Mouse (Mus musculus) lung, postnatal 0 days (tissue): Measurements from ENCODE around the gene Ankrd6. TPM values are rescaled to one million over a fixed set of nuclear protein-coding genes. Genes with fewer than 3 reads are reported as not detected.

Experiments used
- ATAC-seq: fragments of 200-750 bp; cut with Nextera tagmentation; 2 replicates; pipeline ENCODE4 v1.8.0; 2017; ENCODE audit warnings: moderate library complexity
- DNase-seq: peaks from one replicate; pipeline ENCODE4 v3.0.0-alpha.2; 2016; ENCODE audit warnings: low spot score
- H3K27ac ChIP-seq: fragments of 300-500 bp; sonication (generic); 2 replicates; pipeline ENCODE4 v1.5.1; 2014; ENCODE audit warnings: antibody characterized with exemption, mild to moderate bottlenecking, low read length, mixed read lengths
- H3K27me3 ChIP-seq: fragments of 300-500 bp; sonication (generic); replicated peaks from 2 replicates; pipeline ENCODE4 v1.6.1; 2014; ENCODE audit warnings: low read length, mixed read lengths; ENCODE audit not compliant: insufficient read depth
- H3K36me3 ChIP-seq: fragments of 300-500 bp; sonication (generic); 2 replicates; pipeline ENCODE4 v1.6.1; 2014; ENCODE audit warnings: low read length, mixed read lengths; ENCODE audit not compliant: insufficient read depth
- H3K4me1 ChIP-seq: fragments of 300-500 bp; sonication (generic); 2 replicates; pipeline ENCODE4 v1.6.1; 2014; ENCODE audit warnings: antibody characterized with exemption, low read depth, low read length, mixed read lengths; ENCODE audit not compliant: insufficient read depth
- H3K4me2 ChIP-seq: fragments of 300-500 bp; sonication (generic); replicated peaks from 2 replicates; pipeline ENCODE4 v1.6.1; 2014; ENCODE audit warnings: low read depth, mild to moderate bottlenecking, low read length, moderate library complexity, mixed read lengths
- H3K4me3 ChIP-seq: fragments of 300-500 bp; sonication (generic); 2 replicates; pipeline ENCODE4 v1.5.1; 2014; ENCODE audit warnings: low read depth, low read length
- H3K9ac ChIP-seq: fragments of 300-500 bp; sonication (generic); replicated peaks from 2 replicates; pipeline ENCODE4 v1.6.1; 2014; ENCODE audit warnings: low read depth, mild to moderate bottlenecking
- H3K9me3 ChIP-seq: fragments of 300-500 bp; sonication (generic); 2 replicates; pipeline ENCODE4 v1.6.1; 2016; ENCODE audit warnings: low read length, mixed read lengths
- CTCF ChIP-seq: IDR thresholded peaks from 2 replicates; pipeline ENCODE4 v1.5.1; 2016; ENCODE audit warnings: antibody characterized with exemption, mild to moderate bottlenecking
- EP300 ChIP-seq: IDR thresholded peaks from 2 replicates; pipeline ENCODE4 v1.6.1; 2016; ENCODE audit warnings: antibody characterized with exemption, mild to moderate bottlenecking, control low read depth
- WGBS: fragments of 180-500 bp; shearing (Covaris S2); extraction: QIAGEN DNeasy Blood & Tissue Kit; methylation state at CpG from one replicate; pipeline ENCODE4 v1.1.7; 2014; 5-methylcytosine and 5-hydroxymethylcytosine counted together
- polyA plus RNA-seq: library from polyadenylated mRNA; unstranded; fragments of >200 nt; fragmentation: Nextera tagmentation; extraction: Ambion mirVana; gene quantifications from 2 replicates; pipeline ENCODE4 v1.2.1, GENCODE M21; 2015

Ankrd6 gene
- polyA plus RNA-seq, 1 experiment from 2014 or later: 1.2 TPM

- H3K4me2 ChIP-seq: no peak overlapping the region
- DNase-seq (no peak), ATAC-seq (no peak)
- no peaks in the 10 kb centered on the region for H3K27me3 ChIP-seq
- no peak overlapping the region for H3K27ac ChIP-seq
- no peak for TF ChIP-seq CTCF
- no peak for TF ChIP-seq EP300
- H3K4me1 ChIP-seq: no peaks in the 10 kb centered on the region
- H3K4me3 ChIP-seq: no peak overlapping the region
- H3K9me3 ChIP-seq: no peaks in the 10 kb centered on the region
- H3K36me3 ChIP-seq: no peaks in the 10 kb centered on the region
- WGBS: 67% methylated on average over 3 of the region's 3 CpGs
- no peak overlapping the region for H3K9ac ChIP-seq
Measured at GRCm38 (mm10) chr4:32961394-32961793, 10.8 kb upstream of the Ankrd6 start.

- no peak for DNase-seq
- no peak overlapping the region for H3K4me3 ChIP-seq
- H3K4me1 ChIP-seq: no peaks in the 10 kb centered on the region
- no peaks in the 10 kb centered on the region for H3K36me3 ChIP-seq
- ATAC-seq: no peak
- H3K9ac ChIP-seq: no peak overlapping the region
- no peak overlapping the region for H3K27ac ChIP-seq
- 34% methylated on average over 2 of the region's 2 CpGs for WGBS
- H3K9me3 ChIP-seq: no peaks in the 10 kb centered on the region
- no peak overlapping the region for H3K4me2 ChIP-seq
- no peak for TF ChIP-seq CTCF
- TF ChIP-seq EP300: no peak
- 0 out of 2 replicates have a peak, but pooled peaks cover 3% of the 10 kb centered on the region for H3K27me3 ChIP-seq
Measured at GRCm38 (mm10) chr4:32956423-32956822, 5.8 kb upstream of the Ankrd6 start.

- Histone ChIP-seq H3K36me3 (no peaks in the 10 kb centered on the region), H3K27me3 (peaks cover 9% of the 10 kb centered on the region; the same call in 1 of the 2 replicates), H3K4me3 (no peak overlapping the region), H3K9ac (no peak overlapping the region), H3K27ac (no peak overlapping the region), H3K9me3 (no peaks in the 10 kb centered on the region), H3K4me2 (peak overlapping the region; percentile 1; the same call in 1 of the 2 replicates), H3K4me1 (peaks cover 6% of the 10 kb centered on the region; the same call in 1 of the 2 replicates)
- no peak for ATAC-seq
- TF ChIP-seq EP300: no peak
- no peak for TF ChIP-seq CTCF
- 5% methylated on average over 7 of the region's 7 CpGs for WGBS
- no peak for DNase-seq
Measured at GRCm38 (mm10) chr4:32952681-32953080, 2.0 kb upstream of the Ankrd6 start.

GRCm38 (mm10) chr4:32951035-32951940 is 647 bp upstream of the Ankrd6 start:
- no peak overlapping the region for H3K27ac ChIP-seq
- peak overlapping the region; percentile 56 for H3K4me3 ChIP-seq
- no peak overlapping the region for H3K9ac ChIP-seq
- peak; percentile 22; the same call in 1 of the 2 replicates for ATAC-seq
- peaks cover 6% of the 10 kb centered on the region; the same call in 1 of the 2 replicates for H3K4me1 ChIP-seq
- DNase-seq: no peak
- peaks cover 9% of the 10 kb centered on the region; the same call in 1 of the 2 replicates for H3K27me3 ChIP-seq
- no peak for TF ChIP-seq CTCF
- no peak for TF ChIP-seq EP300
- H3K36me3 ChIP-seq: no peaks in the 10 kb centered on the region
- H3K9me3 ChIP-seq: no peaks in the 10 kb centered on the region
- 2% methylated on average over 33 of the region's 34 CpGs for WGBS
- H3K4me2 ChIP-seq: peak overlapping the region; percentile 97

DNA sequence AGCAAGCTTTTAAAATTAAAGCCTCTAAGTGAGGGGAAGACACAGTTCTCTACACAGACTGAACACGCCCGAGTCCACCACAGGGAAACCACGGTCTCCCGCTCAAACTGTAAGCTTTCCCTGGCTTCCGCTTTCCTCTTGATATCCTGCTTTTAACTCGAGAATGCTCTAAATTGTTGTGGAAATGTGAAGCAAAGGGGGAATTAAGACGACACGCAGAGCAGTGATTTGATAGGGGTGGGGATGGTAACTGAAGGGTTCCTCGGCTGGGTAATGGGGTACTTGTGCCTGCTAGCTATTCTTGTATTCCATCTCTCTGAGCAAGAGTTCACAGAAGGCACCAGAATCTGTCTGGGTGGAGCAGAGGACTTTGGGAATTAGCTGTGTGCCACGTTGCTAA is 1.9 kb downstream of the Ankrd6 start:
- TF ChIP-seq CTCF (no peak), EP300 (no peak)
- DNase-seq (no peak), ATAC-seq (no peak)
- H3K9ac ChIP-seq: no peak overlapping the region
- no peaks in the 10 kb centered on the region for H3K36me3 ChIP-seq
- H3K4me2 ChIP-seq: no peak overlapping the region
- H3K4me3 ChIP-seq: no peak overlapping the region
- WGBS: 58% methylated on average over 10 of the region's 10 CpGs
- H3K4me1 ChIP-seq: peaks cover 6% of the 10 kb centered on the region; the same call in 1 of the 2 replicates
- H3K9me3 ChIP-seq: no peaks in the 10 kb centered on the region
- peaks cover 9% of the 10 kb centered on the region; the same call in 1 of the 2 replicates for H3K27me3 ChIP-seq
- H3K27ac ChIP-seq: no peak overlapping the region

DNA sequence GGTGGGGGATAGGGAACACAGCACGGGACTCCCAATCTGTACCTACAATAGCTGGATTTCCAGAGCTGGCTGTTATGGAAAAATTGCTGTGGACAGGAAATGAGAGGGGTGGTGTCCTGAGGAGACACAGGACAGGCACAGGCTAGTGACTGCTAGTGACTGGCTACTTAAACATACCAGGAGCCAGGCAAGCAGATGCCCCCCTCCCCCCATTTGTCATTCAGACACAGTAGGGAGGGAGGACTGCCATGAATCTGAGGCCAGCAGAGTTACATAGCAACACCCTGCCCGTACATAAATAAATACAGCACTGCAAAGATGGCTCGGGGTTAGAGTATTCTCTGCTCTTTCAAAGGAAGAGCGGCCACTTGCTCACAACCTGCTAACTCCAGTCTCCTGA is 3.0 kb downstream of the Ankrd6 start:
- DNase-seq (peak; percentile 5), ATAC-seq (no peak)
- 12% methylated on average over 4 of the region's 4 CpGs for WGBS
- H3K4me1 ChIP-seq: peaks cover 6% of the 10 kb centered on the region; the same call in 1 of the 2 replicates
- no peaks in the 10 kb centered on the region for H3K36me3 ChIP-seq
- no peak overlapping the region for H3K9ac ChIP-seq
- H3K4me2 ChIP-seq: no peak overlapping the region
- H3K4me3 ChIP-seq: no peak overlapping the region
- peaks cover 9% of the 10 kb centered on the region; the same call in 1 of the 2 replicates for H3K27me3 ChIP-seq
- no peak for TF ChIP-seq CTCF
- TF ChIP-seq EP300: no peak
- no peaks in the 10 kb centered on the region for H3K9me3 ChIP-seq
- no peak overlapping the region for H3K27ac ChIP-seq
